Mouse (Mus musculus): ENCODE data around the gene Mtx2.

- TF ChIP-seq POLR2A (IDR thresholded peaks at IDR 0.05; ENCODE audit: borderline replicate concordance, insufficient read depth, low read length): no peak
- TF ChIP-seq CTCF (IDR thresholded peaks at IDR 0.05; ENCODE audit: borderline replicate concordance, insufficient read depth, low read depth, low read length): no peak
These were observed 47.9 kb upstream of the Mtx2 start for GRCm38 (mm10) chr2:74777536-74778275.

All from cerebellum, adult 2 months (tissue).